30 mouse cellular contexts compared by ENCODE assay signal in the genomic region with DNA sequence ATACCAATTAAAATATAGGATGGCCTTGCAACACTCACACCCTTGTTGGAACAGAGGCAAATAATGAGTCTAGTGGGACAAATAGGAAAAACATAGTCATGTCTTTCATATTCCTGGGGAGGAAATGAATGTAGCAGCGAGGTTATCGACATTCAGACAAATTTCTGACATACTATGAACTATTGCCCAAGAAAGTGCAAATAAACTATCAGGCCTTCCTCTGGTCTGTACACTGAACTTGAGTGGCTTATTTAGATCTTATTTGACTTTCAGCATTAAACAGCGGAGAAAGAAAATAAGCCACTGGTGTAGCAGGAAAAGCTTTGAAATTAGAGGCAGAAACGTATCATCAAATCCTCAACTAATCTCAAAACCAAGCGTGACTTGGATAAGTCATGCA. TPM values are rescaled to one million over a fixed set of nuclear protein-coding genes. Genes with fewer than 3 reads are reported as not detected.
"Had no signal": no experiment of that assay in that cellular context is flagged by ENCODE, and none has a peak within 500 bp of the region (broad histone marks: within the 10 kb centered on the region; RNA-seq: fewer than 3 reads in every experiment).

No protein-coding gene starts in this region.

- H3K4me3 ChIP-seq: embryonic facial prominence, embryonic 10.5 days; embryonic facial prominence, embryonic 12.5 days; embryonic facial prominence, embryonic 13.5 days; embryonic facial prominence, embryonic 15.5 days; erythroblast, embryonic 14.5 days; forebrain, embryonic 10.5 days; forebrain, embryonic 12.5 days; forebrain, embryonic 13.5 days; forebrain, embryonic 15.5 days; gastrocnemius, adult 2 months had no signal

- DNase-seq: cerebellum, adult 18-20 months; cerebellum, adult 2 months; cerebellum, adult 8-10 months; cerebellum, adult 9-10 months; cerebellum, adult 9-11 months; cerebellum, postnatal 10 days; cerebellum, postnatal 14 days; cerebellum, postnatal 25 days; cerebellum, postnatal 36 days; embryo, embryonic 11 days; forebrain, postnatal 0 days; gastrocnemius, adult 2 months; gastrocnemius, postnatal 10 days; gastrocnemius, postnatal 14 days; gastrocnemius, postnatal 25 days; gastrocnemius, postnatal 36 days; heart, adult 18-20 months had no signal

- H3K9ac ChIP-seq: embryonic facial prominence, embryonic 12.5 days; embryonic facial prominence, embryonic 13.5 days; embryonic facial prominence, embryonic 15.5 days; forebrain, embryonic 12.5 days; forebrain, embryonic 13.5 days; forebrain, embryonic 15.5 days; forebrain, postnatal 0 days had no signal

- ATAC-seq: forebrain, embryonic 13.5 days; forebrain, embryonic 14.5 days; forebrain, embryonic 15.5 days; forebrain, embryonic 16.5 days; forebrain, postnatal 0 days had no signal

- H3K27me3 ChIP-seq: embryonic facial prominence, embryonic 12.5 days; embryonic facial prominence, embryonic 13.5 days; embryonic facial prominence, embryonic 15.5 days; forebrain, embryonic 12.5 days; forebrain, embryonic 13.5 days; forebrain, embryonic 15.5 days had no signal

- H3K4me1 ChIP-seq: embryonic facial prominence, embryonic 10.5 days; embryonic facial prominence, embryonic 12.5 days; embryonic facial prominence, embryonic 13.5 days; embryonic facial prominence, embryonic 15.5 days; forebrain, embryonic 10.5 days; forebrain, embryonic 12.5 days; forebrain, embryonic 13.5 days; forebrain, embryonic 15.5 days had no signal

- H3K9me3 ChIP-seq: embryonic facial prominence, embryonic 10.5 days; embryonic facial prominence, embryonic 12.5 days; embryonic facial prominence, embryonic 13.5 days; embryonic facial prominence, embryonic 15.5 days; forebrain, embryonic 10.5 days; forebrain, embryonic 12.5 days; forebrain, embryonic 13.5 days; forebrain, embryonic 15.5 days had no signal

- H3K27ac ChIP-seq: embryonic facial prominence, embryonic 10.5 days; embryonic facial prominence, embryonic 12.5 days; embryonic facial prominence, embryonic 13.5 days; embryonic facial prominence, embryonic 15.5 days; forebrain, embryonic 10.5 days; forebrain, embryonic 12.5 days; forebrain, embryonic 13.5 days; forebrain, embryonic 15.5 days; gastrocnemius, adult 2 months had no signal

- H3K4me2 ChIP-seq: embryonic facial prominence, embryonic 12.5 days; embryonic facial prominence, embryonic 13.5 days; embryonic facial prominence, embryonic 15.5 days; forebrain, embryonic 12.5 days; forebrain, embryonic 13.5 days; forebrain, embryonic 15.5 days had no signal

- H3K36me3 ChIP-seq: embryonic facial prominence, embryonic 10.5 days; embryonic facial prominence, embryonic 12.5 days; embryonic facial prominence, embryonic 13.5 days; embryonic facial prominence, embryonic 15.5 days; forebrain, embryonic 10.5 days; forebrain, embryonic 12.5 days; forebrain, embryonic 15.5 days had no signal

RNA-seq across cellular contexts. Expression of a gene that starts 44.7 kb away (rescaled TPM):
- total RNA-seq: common myeloid progenitor, adult 5-6 weeks; granulocyte monocyte progenitor cell, adult 5-6 weeks had no signal
- polyA plus RNA-seq: erythroblast, embryonic 14.5 days had no signal
